Mouse (Mus musculus) kidney, postnatal 0 days (tissue): ENCODE results near the gene Ciz1. TPM values are rescaled to one million over a fixed set of nuclear protein-coding genes. Genes with fewer than 3 reads are reported as not detected.

Experiments used
- ATAC-seq: fragments of 200-750 bp; cut with Nextera tagmentation; replicated peaks from 2 replicates; pipeline ENCODE4 v1.8.0; 2017; ENCODE audit warnings: low read depth, moderate number of reproducible peaks, moderate TSS enrichment, moderate library complexity; ENCODE audit not compliant: low FRiP score
- DNase-seq: peaks from one replicate; pipeline ENCODE4 v3.0.0-alpha.2; 2016; ENCODE audit warnings: low spot score
- H3K27ac ChIP-seq: fragments of 300-500 bp; sonication (generic); 2 replicates; pipeline ENCODE4 v1.5.1; 2014; ENCODE audit warnings: mild to moderate bottlenecking
- H3K27me3 ChIP-seq: fragments of 300-500 bp; sonication (generic); 2 replicates; pipeline ENCODE4 v1.6.1; 2014; ENCODE audit warnings: low read length, mixed read lengths; ENCODE audit not compliant: insufficient read depth
- H3K36me3 ChIP-seq: fragments of 300-500 bp; sonication (generic); 2 replicates; pipeline ENCODE4 v1.6.1; 2014; ENCODE audit warnings: low read length, mixed read lengths; ENCODE audit not compliant: insufficient read depth
- H3K4me1 ChIP-seq: fragments of 300-500 bp; sonication (generic); replicated peaks from 2 replicates; pipeline ENCODE4 v1.6.1; 2014; ENCODE audit warnings: antibody characterized with exemption, low read length, mixed read lengths; ENCODE audit not compliant: insufficient read depth
- H3K4me2 ChIP-seq: fragments of 300-500 bp; sonication (generic); 2 replicates; pipeline ENCODE4 v1.6.1; 2014; ENCODE audit warnings: mild to moderate bottlenecking, low read length, moderate library complexity, mixed read lengths
- H3K4me3 ChIP-seq: fragments of 300-500 bp; sonication (generic); replicated peaks from 2 replicates; pipeline ENCODE4 v1.5.1; 2014; ENCODE audit warnings: low read depth, low read length
- H3K9ac ChIP-seq: fragments of 300-500 bp; sonication (generic); 2 replicates; pipeline ENCODE4 v1.6.1; 2014; ENCODE audit warnings: low read depth, low read length
- H3K9me3 ChIP-seq: fragments of 300-500 bp; sonication (generic); replicated peaks from 2 replicates; pipeline ENCODE4 v1.6.1; 2016; ENCODE audit warnings: low read length, inconsistent platforms, mixed read lengths
- CTCF ChIP-seq: IDR thresholded peaks from 2 replicates; pipeline ENCODE4 v1.5.1; 2016; ENCODE audit warnings: antibody characterized with exemption, low read depth, mild to moderate bottlenecking, moderate library complexity
- WGBS: fragments of 180-500 bp; shearing (Covaris S2); extraction: QIAGEN DNeasy Blood & Tissue Kit; methylation state at CpG from one replicate; pipeline ENCODE4 v1.1.7; 2014; 5-methylcytosine and 5-hydroxymethylcytosine counted together
- polyA plus RNA-seq: library from polyadenylated mRNA; unstranded; fragments of >200 nt; fragmentation: Nextera tagmentation; extraction: Ambion mirVana; gene quantifications from 2 replicates; pipeline ENCODE4 v1.2.1, GENCODE M21; 2015

The Ciz1 gene
- polyA plus RNA-seq, 1 experiment from 2014 or later = 33.8 TPM

- Histone ChIP-seq H3K9ac (0 out of 2 replicates have a peak overlapping the region, but pooled peaks have one; percentile 2), H3K4me1 (peaks cover 35% of the 10 kb centered on the region), H3K27me3 (no peaks in the 10 kb centered on the region), H3K4me2 (no peak overlapping the region), H3K9me3 (no peaks in the 10 kb centered on the region), H3K27ac (no peak overlapping the region), H3K4me3 (no peak overlapping the region), H3K36me3 (peaks cover 46% of the 10 kb centered on the region)
- no peak for TF ChIP-seq CTCF
- ATAC-seq (no peak), DNase-seq (no peak)
- 76% methylated on average over 6 of the region's 6 CpGs for WGBS
Measured at GRCm38 (mm10) chr2:32420647-32421046, 68.5 kb downstream of the Ciz1 start.

- H3K9ac ChIP-seq = no peak overlapping the region
- H3K36me3 ChIP-seq = peaks cover 34% of the 10 kb centered on the region
- H3K4me2 ChIP-seq = 0 out of 2 replicates have a peak overlapping the region, but pooled peaks have one; percentile 53
- 0 out of 2 replicates have a peak overlapping the region, but pooled peaks have one; percentile 25 for H3K27ac ChIP-seq
- DNase-seq (no peak), ATAC-seq (no peak)
- H3K27me3 ChIP-seq = no peaks in the 10 kb centered on the region
- H3K4me3 ChIP-seq = no peak overlapping the region
- WGBS = 87% methylated on average over 6 of the region's 6 CpGs
- H3K4me1 ChIP-seq = peaks cover 35% of the 10 kb centered on the region
- no peaks in the 10 kb centered on the region for H3K9me3 ChIP-seq
- TF ChIP-seq CTCF = no peak
Measured at GRCm38 (mm10) chr2:32421851-32422251, 69.7 kb downstream of the Ciz1 start.

GRCm38 (mm10) chr2:32423481-32424331, 71.6 kb downstream of the Ciz1 start:
- DNase-seq (peak; percentile 98), ATAC-seq (peak; percentile 89)
- peak overlapping the region; percentile 53 for H3K4me2 ChIP-seq
- H3K4me1 ChIP-seq = peaks cover 44% of the 10 kb centered on the region
- TF ChIP-seq CTCF = peak; percentile 33; the same call in 1 of the 2 replicates
- H3K27ac ChIP-seq = peak overlapping the region; percentile 79
- H3K4me3 ChIP-seq = peak overlapping the region; percentile 23
- 0% methylated on average over 14 of the region's 14 CpGs for WGBS
- no peaks in the 10 kb centered on the region for H3K27me3 ChIP-seq
- peak overlapping the region; percentile 31; the same call in 1 of the 2 replicates for H3K9ac ChIP-seq
- no peaks in the 10 kb centered on the region for H3K9me3 ChIP-seq
- peaks cover 17% of the 10 kb centered on the region for H3K36me3 ChIP-seq

- no peak for TF ChIP-seq CTCF
- Histone ChIP-seq H3K36me3 (0 out of 2 replicates have a peak, but pooled peaks cover 6% of the 10 kb centered on the region), H3K9me3 (no peaks in the 10 kb centered on the region), H3K27me3 (no peaks in the 10 kb centered on the region), H3K9ac (0 out of 2 replicates have a peak overlapping the region, but pooled peaks have one; percentile 19), H3K4me1 (peaks cover 45% of the 10 kb centered on the region), H3K4me2 (0 out of 2 replicates have a peak overlapping the region, but pooled peaks have one; percentile 53), H3K27ac (peak overlapping the region; percentile 79), H3K4me3 (no peak overlapping the region)
- 35% methylated on average over 3 of the region's 3 CpGs for whole genome bisulfite sequencing
- DNase-seq (no peak), ATAC-seq (no peak)
Measured at GRCm38 (mm10) chr2:32424796-32425195, 72.7 kb downstream of the Ciz1 start.

GRCm38 (mm10) chr2:32425568-32425967, 73.4 kb downstream of the Ciz1 start:
- Histone ChIP-seq H3K4me2 (no peak overlapping the region), H3K27me3 (no peaks in the 10 kb centered on the region), H3K4me1 (peaks cover 46% of the 10 kb centered on the region), H3K27ac (0 out of 2 replicates have a peak overlapping the region, but pooled peaks have one; percentile 79), H3K36me3 (no peaks in the 10 kb centered on the region), H3K9ac (no peak overlapping the region), H3K4me3 (no peak overlapping the region), H3K9me3 (no peaks in the 10 kb centered on the region)
- 73% methylated on average over 5 of the region's 5 CpGs for WGBS
- ATAC-seq (no peak), DNase-seq (no peak)
- TF ChIP-seq CTCF = no peak

- no peaks in the 10 kb centered on the region for H3K27me3 ChIP-seq
- ATAC-seq = no peak
- no peak for TF ChIP-seq CTCF
- no peaks in the 10 kb centered on the region for H3K9me3 ChIP-seq
- H3K27ac ChIP-seq = no peak overlapping the region
- H3K9ac ChIP-seq = no peak overlapping the region
- no peak overlapping the region for H3K4me3 ChIP-seq
- 97% methylated on average over 1 of the region's 1 CpGs for WGBS
- no peaks in the 10 kb centered on the region for H3K36me3 ChIP-seq
- H3K4me1 ChIP-seq = peaks cover 49% of the 10 kb centered on the region
- H3K4me2 ChIP-seq = no peak overlapping the region
- DNase-seq = no peak
Measured at GRCm38 (mm10) chr2:32426141-32426540, 74.0 kb downstream of the Ciz1 start.
